Mouse (Mus musculus) stomach, postnatal 0 days (tissue): ENCODE results near the gene Tnip1.

Experiments
- CTCF ChIP-seq: IDR thresholded peaks from 2 replicates; pipeline ENCODE4 v1.5.1; 2016; ENCODE audit warnings: antibody characterized with exemption, low read depth, mild to moderate bottlenecking, moderate library complexity
- EP300 ChIP-seq: optimal IDR thresholded peaks from 2 replicates; pipeline ENCODE3; 2016; ENCODE audit warnings: antibody characterized with exemption

DNA sequence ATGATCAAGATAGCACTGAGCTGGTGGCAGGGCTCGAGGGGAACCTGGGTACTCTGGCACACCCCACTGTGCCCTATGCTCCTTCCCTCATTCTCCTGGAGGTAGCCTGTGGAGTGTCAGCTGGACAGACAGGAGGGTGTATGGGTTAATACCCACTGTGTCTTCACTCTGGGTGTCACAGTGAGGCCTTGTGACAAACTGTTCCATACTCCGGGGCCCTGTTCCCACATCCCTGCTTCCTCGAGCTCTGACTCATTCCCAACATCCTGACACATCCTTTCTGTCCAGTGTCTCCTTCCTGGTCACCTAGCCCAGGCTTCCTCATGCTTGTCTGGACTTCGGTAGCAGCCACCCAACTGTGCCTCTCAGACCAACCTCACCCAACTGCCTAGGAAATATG is 56.3 kb downstream of the Tnip1 start:
- TF ChIP-seq CTCF (no peak), EP300 (no peak)
